Mouse (Mus musculus) liver, postnatal 0 days (tissue): ENCODE results near the gene Spata21. TPM values are rescaled to one million over a fixed set of nuclear protein-coding genes. Genes with fewer than 3 reads are reported as not detected.

Experiments used
- ATAC-seq: fragments of 200-750 bp; cut with Nextera tagmentation; 2 replicates; pipeline ENCODE4 v1.8.0; 2017; ENCODE audit warnings: mild to moderate bottlenecking, moderate library complexity
- DNase-seq: peaks from one replicate; pipeline ENCODE4 v3.0.0-alpha.2; 2016
- H3K27ac ChIP-seq: fragments of 300-500 bp; sonication (generic); 2 replicates; pipeline ENCODE4 v1.5.1; 2014; ENCODE audit warnings: antibody characterized with exemption, moderate library complexity, mild to moderate bottlenecking, low read depth
- H3K27me3 ChIP-seq: fragments of 300-500 bp; sonication (generic); 2 replicates; pipeline ENCODE4 v1.6.1; 2014; ENCODE audit warnings: low read length, control low read depth, mixed read lengths; ENCODE audit not compliant: insufficient read depth
- H3K36me3 ChIP-seq: fragments of 300-500 bp; sonication (generic); replicated peaks from 2 replicates; pipeline ENCODE4 v1.6.1; 2014; ENCODE audit warnings: mild to moderate bottlenecking, control low read depth, low read length, moderate library complexity, mixed read lengths; ENCODE audit not compliant: insufficient read depth
- H3K4me1 ChIP-seq: fragments of 300-500 bp; sonication (generic); 2 replicates; pipeline ENCODE4 v1.6.1; 2014; ENCODE audit warnings: antibody characterized with exemption, mild to moderate bottlenecking, control low read depth; ENCODE audit not compliant: insufficient read depth
- H3K4me2 ChIP-seq: fragments of 300-500 bp; sonication (generic); 2 replicates; pipeline ENCODE4 v1.6.1; 2014; ENCODE audit warnings: low read depth, mild to moderate bottlenecking, low read length, moderate library complexity, mixed read lengths
- H3K4me3 ChIP-seq: fragments of 300-500 bp; sonication (generic); 2 replicates; pipeline ENCODE4 v1.5.1; 2014; ENCODE audit warnings: low read depth, low read length
- H3K9ac ChIP-seq: fragments of 300-500 bp; sonication (generic); replicated peaks from 2 replicates; pipeline ENCODE4 v1.6.1; 2014; ENCODE audit warnings: mild to moderate bottlenecking, moderate library complexity
- H3K9me3 ChIP-seq: fragments of 300-500 bp; sonication (generic); 2 replicates; pipeline ENCODE4 v1.6.1; 2016; ENCODE audit warnings: mild to moderate bottlenecking, control low read depth, low read length, mixed read lengths
- CTCF ChIP-seq: sonication (generic); IDR thresholded peaks from 2 replicates; pipeline ENCODE4 v1.5.1; 2016; ENCODE audit warnings: antibody characterized with exemption, low read depth
- EP300 ChIP-seq: IDR thresholded peaks from 2 replicates; pipeline ENCODE4 v1.6.1; 2016; ENCODE audit warnings: antibody characterized with exemption, low read depth, mild to moderate bottlenecking
- WGBS: fragments of 180-500 bp; shearing (Covaris S2); extraction: QIAGEN DNeasy Blood & Tissue Kit; methylation state at CpG from one replicate; pipeline ENCODE4 v1.1.7; 2014; ENCODE audit not compliant: insufficient replicate concordance; 5-methylcytosine and 5-hydroxymethylcytosine counted together
- polyA plus RNA-seq: library from polyadenylated mRNA; unstranded; fragments of >200 nt; fragmentation: Nextera tagmentation; extraction: Ambion mirVana; gene quantifications from 2 replicates; pipeline ENCODE4 v1.2.1, GENCODE M21; 2015

Gene Spata21
- polyA plus RNA-seq, 1 experiment from 2014 or later: not detected

GRCm38 (mm10) chr4:141064104-141064659, 24.0 kb upstream of the Spata21 start:
- no peak for ATAC-seq
- Histone ChIP-seq H3K4me1 (peaks cover 18% of the 10 kb centered on the region), H3K27ac (no peak overlapping the region), H3K9me3 (no peaks in the 10 kb centered on the region), H3K9ac (no peak overlapping the region), H3K27me3 (no peaks in the 10 kb centered on the region), H3K4me3 (no peak overlapping the region), H3K36me3 (peaks cover 38% of the 10 kb centered on the region), H3K4me2 (no peak overlapping the region)
- 86% methylated on average over 4 of the region's 4 CpGs for whole genome bisulfite sequencing
- no peak for DNase-seq
- TF ChIP-seq EP300 (no peak), CTCF (no peak)

- no peak overlapping the region for H3K9ac ChIP-seq
- no peak overlapping the region for H3K4me3 ChIP-seq
- TF ChIP-seq CTCF (peak; percentile 100), EP300 (no peak)
- 6% methylated on average over 8 of the region's 8 CpGs for whole genome bisulfite sequencing
- H3K9me3 ChIP-seq: no peaks in the 10 kb centered on the region
- H3K27me3 ChIP-seq: no peaks in the 10 kb centered on the region
- peak; percentile 14 for ATAC-seq
- H3K36me3 ChIP-seq: peaks cover 47% of the 10 kb centered on the region
- no peak overlapping the region for H3K27ac ChIP-seq
- DNase-seq: peak; percentile 88
- no peak overlapping the region for H3K4me2 ChIP-seq
- H3K4me1 ChIP-seq: peaks cover 16% of the 10 kb centered on the region
Observed at GRCm38 (mm10) chr4:141065123-141065522, 23.0 kb upstream of the Spata21 start.

- DNase-seq: no peak
- WGBS: 79% methylated on average over 12 of the region's 12 CpGs
- Histone ChIP-seq H3K4me1 (peaks cover 8% of the 10 kb centered on the region; the same call in 1 of the 2 replicates), H3K9ac (no peak overlapping the region), H3K9me3 (no peaks in the 10 kb centered on the region), H3K4me2 (no peak overlapping the region), H3K4me3 (no peak overlapping the region), H3K27ac (no peak overlapping the region), H3K27me3 (no peaks in the 10 kb centered on the region), H3K36me3 (peaks cover 64% of the 10 kb centered on the region)
- TF ChIP-seq EP300 (no peak), CTCF (no peak)
- no peak for ATAC-seq
Observed at GRCm38 (mm10) chr4:141066709-141067515, 21.2 kb upstream of the Spata21 start.

- peaks cover 8% of the 10 kb centered on the region; the same call in 1 of the 2 replicates for H3K4me1 ChIP-seq
- no peaks in the 10 kb centered on the region for H3K9me3 ChIP-seq
- ATAC-seq (no peak), DNase-seq (no peak)
- no peak overlapping the region for H3K27ac ChIP-seq
- 84% methylated on average over 9 of the region's 9 CpGs for WGBS
- H3K9ac ChIP-seq: no peak overlapping the region
- H3K36me3 ChIP-seq: peaks cover 70% of the 10 kb centered on the region
- H3K27me3 ChIP-seq: no peaks in the 10 kb centered on the region
- H3K4me3 ChIP-seq: no peak overlapping the region
- no peak for TF ChIP-seq EP300
- TF ChIP-seq CTCF: no peak
- no peak overlapping the region for H3K4me2 ChIP-seq
Observed at GRCm38 (mm10) chr4:141067516-141068046, 20.6 kb upstream of the Spata21 start.

GRCm38 (mm10) chr4:141068655-141069054, 19.5 kb upstream of the Spata21 start:
- Histone ChIP-seq H3K4me1 (peaks cover 17% of the 10 kb centered on the region), H3K9ac (no peak overlapping the region), H3K4me2 (no peak overlapping the region), H3K36me3 (peaks cover 77% of the 10 kb centered on the region), H3K27ac (0 out of 2 replicates have a peak overlapping the region, but pooled peaks have one; percentile 29), H3K4me3 (no peak overlapping the region), H3K9me3 (no peaks in the 10 kb centered on the region), H3K27me3 (no peaks in the 10 kb centered on the region)
- ATAC-seq: peak; percentile 67
- DNase-seq: peak; percentile 40
- TF ChIP-seq CTCF (no peak), EP300 (peak; percentile 86)
- 56% methylated on average over 8 of the region's 8 CpGs for WGBS

- DNase-seq (peak; percentile 71), ATAC-seq (no peak)
- peaks cover 77% of the 10 kb centered on the region for H3K36me3 ChIP-seq
- no peak overlapping the region for H3K27ac ChIP-seq
- H3K9me3 ChIP-seq: no peaks in the 10 kb centered on the region
- TF ChIP-seq CTCF (peak; percentile 96), EP300 (no peak)
- H3K9ac ChIP-seq: no peak overlapping the region
- no peak overlapping the region for H3K4me2 ChIP-seq
- peaks cover 27% of the 10 kb centered on the region for H3K4me1 ChIP-seq
- H3K4me3 ChIP-seq: no peak overlapping the region
- H3K27me3 ChIP-seq: no peaks in the 10 kb centered on the region
- WGBS: 60% methylated on average over 4 of the region's 4 CpGs
Observed at GRCm38 (mm10) chr4:141069731-141070130, 18.4 kb upstream of the Spata21 start.
